Mouse (Mus musculus): ENCODE results near the gene Dock10.

The Dock10 gene

DNA sequence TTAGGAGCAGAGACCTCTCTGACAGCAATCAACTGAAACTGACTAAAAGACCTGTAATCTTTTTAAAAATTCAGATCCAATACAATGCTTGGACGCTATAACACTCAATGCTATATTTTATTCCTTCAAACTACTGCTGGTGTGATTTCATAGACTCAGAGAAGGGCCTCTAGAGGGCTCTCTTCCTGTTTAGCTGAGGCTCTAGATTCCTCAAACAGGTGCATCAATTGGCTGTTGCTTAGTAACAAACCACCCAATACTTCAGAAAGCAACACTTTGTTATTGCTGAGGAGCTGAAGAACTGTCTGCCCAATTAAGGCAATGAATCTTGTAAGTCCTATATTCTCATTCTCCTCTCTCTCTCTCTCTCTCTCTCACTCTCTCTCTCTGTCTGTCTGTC, 30.1 kb downstream of the Dock10 start:
- DNase-seq (ENCODE audit: low spot score in 2 of 2), result no peak

DNA sequence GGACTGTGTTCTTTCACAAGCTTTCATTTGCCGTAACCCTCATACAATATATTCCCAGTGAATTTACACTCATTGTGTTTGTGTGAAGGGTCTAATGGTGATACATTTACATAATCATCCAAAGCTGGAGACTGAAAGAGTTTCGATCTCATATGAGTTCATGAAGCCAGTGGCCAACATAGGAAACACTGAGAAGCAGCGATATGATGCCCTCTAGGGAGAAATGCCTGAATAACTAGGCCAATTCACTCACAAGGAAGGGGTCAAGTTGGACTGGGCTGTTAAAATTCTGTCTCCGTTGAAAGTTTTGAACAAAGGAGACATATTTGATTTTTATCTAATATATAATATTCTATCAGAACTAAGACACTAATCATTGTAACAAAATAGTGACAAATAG, 30.9 kb downstream of the Dock10 start:
- no peak for DNase-seq (ENCODE audit: low spot score in 2 of 2)

DNA sequence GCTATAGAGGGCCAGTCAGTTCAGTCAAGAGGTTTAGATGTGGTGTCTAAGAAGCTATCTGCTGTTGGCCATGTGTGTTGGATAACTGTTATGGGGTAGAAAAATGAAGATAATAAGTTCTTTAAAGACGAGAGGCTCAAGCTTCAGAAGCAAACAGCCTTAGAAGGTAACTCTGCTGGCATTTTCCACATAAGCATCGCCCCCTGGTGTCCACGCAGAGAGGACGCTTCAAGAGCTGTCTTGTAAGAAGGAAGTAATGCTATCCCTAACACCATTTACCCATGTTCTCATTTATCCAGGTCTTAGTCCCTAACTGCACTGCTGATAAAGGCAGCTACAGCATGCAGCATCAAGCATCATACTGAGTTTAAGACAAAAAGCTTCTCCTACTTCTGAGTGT, 35.7 kb downstream of the Dock10 start:
- peak in 1 of 2 experiments; percentile 18 for DNase-seq (ENCODE audit: low spot score in 2 of 2)

DNA sequence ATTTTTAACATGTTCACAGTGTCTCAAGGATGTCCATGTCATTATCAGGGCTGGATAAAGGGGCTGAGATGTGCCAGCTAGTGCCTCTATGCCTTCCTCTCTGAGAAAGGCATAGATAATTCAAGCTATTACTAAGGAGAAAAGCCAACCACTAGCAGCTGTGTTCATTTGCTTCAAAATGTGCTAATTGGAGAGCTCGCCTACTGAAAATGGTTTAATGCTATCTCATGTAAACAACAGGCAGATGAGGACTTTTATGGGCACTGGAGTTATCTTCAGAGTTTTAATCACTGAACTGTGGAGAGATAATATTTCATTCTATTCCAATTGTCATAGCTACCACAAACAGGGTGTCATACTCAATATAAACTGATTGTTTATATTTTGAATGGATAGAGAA, 36.3 kb downstream of the Dock10 start:
- no peak for DNase-seq (ENCODE audit: low spot score in 2 of 2)

DNA sequence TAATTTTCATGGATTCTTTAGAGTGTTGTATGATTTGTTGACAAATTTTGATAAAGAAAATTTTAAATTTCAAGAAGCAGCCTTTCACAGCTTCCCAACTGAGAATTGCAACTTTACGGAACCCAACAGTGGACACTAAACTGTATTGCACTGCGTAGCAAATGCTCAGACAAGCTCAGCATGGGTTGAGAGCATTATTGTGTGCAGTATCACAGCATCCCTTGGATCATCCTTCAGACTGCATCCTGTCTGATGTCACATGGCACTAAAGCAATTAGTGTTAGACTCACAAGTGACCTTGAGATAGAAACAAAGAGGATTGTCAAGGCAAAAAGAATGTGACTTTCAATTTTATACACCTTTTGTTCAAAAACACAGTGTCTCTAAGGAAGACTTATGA, 37.1 kb downstream of the Dock10 start:
- DNase-seq (ENCODE audit: low spot score in 2 of 2), result no peak

DNA sequence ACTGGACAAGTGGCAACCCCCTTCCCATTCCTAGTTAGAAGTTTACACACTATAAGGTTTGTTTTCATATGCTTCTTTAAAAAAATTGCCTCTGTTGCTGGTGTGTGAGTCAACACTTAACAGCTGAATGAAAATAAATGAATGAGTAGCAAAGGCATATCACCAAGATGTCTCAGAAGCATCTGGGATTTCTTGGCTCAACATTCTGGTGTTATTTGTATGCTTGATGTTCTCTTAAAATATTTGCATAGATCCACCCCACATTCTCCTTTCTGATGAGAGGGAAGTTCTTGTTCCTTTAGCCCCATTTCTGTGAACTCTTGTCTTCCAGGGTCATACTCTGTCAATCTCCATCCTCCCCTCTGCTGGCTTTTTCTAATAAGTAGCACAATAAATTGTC, 38.2 kb downstream of the Dock10 start:
- no peak for DNase-seq (ENCODE audit: low spot score in 2 of 2)

DNA sequence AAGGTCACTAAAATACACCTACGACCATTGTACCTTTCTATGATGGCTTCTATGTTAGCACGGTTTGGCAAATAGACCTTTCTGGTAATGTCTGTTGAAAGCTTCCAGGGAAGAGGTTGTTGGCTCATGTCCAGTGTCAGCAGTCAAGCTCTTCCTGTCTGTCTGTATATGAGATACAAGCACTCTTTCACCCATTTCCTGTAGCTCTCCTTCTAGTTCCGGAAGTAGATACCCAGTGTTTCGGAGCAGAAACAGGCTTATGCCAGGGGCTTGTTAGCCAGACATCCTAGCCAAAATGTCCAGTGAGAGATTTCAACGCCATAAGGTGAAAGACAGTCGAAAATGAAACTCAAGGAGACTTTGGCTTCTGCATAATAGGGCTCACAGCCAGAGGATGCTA, 38.9 kb downstream of the Dock10 start:
- DNase-seq (ENCODE audit: low spot score in 2 of 2), result no peak

DNA sequence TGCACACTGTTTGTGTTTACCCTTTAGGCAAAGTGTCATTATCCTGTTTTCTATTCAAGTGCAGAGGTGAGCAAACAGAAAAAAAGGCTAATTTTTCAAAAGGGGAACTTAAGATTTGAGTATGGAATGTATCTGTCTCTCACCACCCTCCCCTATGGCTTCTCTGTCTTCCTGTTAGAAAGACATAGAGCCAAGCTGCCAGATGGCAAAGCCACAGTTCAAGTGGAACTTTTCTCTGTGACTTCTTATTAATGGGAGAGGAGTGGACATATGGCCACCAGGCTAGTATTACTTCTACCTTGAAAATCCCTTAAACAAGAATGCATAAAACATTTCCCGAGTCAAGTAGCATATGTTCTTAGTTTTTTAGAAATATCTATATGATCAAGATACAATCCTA, 39.7 kb downstream of the Dock10 start:
- no peak for DNase-seq (ENCODE audit: low spot score in 2 of 2)

DNA sequence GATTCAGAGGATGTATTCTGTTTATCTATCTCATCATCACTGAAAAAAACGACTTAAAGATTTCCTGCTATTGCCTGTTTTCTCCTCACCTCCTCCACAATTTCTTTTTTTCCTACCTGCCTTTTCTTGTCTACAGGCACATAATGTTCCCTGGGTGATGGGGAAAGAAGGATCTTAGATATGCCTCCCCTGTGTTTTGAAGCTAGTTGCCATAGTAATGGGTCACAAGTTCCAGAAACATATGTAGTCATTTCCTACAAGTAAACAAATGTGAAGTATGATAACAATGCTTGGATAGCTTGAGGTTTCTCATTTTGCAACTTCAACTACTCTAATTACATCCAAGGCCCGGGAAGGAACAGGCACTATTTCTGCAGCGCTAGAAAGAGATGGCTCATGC, 42.4 kb downstream of the Dock10 start:
- DNase-seq (ENCODE audit: low spot score in 2 of 2), result no peak

DNA sequence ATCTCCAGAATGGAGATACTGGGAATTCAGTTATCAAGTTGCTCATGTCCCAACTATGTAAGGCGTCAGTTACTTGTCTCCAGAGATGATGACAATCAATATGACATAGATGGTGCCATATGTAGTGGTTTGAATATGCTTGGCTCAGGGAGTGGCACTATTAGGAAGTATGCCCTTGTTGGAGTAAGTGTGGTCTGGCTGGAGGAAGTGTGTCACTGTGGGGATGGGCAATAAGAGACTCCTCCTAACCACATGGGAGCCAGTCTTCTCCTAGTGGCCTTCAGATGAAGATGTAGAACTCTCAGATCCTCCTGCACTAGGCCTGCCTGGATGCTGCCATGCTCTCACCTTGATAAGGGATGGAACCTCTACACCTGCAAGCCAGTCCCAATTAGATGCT, 44.4 kb downstream of the Dock10 start:
- DNase-seq (ENCODE audit: low spot score in 2 of 2), result no peak

DNA sequence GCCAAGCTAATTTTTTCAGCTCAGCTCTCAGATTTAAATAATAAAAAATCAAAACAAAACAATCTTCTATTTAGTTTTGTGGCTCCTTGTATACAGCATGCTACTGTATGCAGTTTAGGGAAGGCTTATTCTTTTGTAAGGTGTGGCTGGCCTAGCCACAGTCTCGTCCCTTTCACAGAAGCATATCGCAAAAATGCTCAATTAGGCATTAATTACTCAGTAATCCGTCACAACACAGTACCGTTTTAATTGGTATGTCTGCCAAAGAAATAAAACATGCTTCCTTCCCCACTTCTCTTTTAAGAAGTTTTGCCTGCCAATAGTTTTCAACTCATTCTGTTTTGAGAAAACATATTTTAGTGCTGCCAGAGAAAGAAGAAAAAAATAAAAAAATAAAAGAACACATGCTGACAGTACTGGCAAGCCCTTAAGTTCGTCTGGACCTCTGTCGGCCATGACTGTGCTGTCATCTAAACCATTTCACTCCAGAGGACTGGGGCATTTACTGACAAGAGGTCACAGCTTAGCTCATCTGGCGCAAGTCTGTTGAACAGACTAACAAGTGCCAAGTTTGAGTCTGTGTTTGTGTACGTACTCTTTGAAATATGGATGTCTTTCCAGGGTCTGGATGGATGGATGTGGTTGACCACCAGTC, 47.6 kb downstream of the Dock10 start:
- DNase-seq (ENCODE audit: low spot score in 2 of 2), result no peak

DNA sequence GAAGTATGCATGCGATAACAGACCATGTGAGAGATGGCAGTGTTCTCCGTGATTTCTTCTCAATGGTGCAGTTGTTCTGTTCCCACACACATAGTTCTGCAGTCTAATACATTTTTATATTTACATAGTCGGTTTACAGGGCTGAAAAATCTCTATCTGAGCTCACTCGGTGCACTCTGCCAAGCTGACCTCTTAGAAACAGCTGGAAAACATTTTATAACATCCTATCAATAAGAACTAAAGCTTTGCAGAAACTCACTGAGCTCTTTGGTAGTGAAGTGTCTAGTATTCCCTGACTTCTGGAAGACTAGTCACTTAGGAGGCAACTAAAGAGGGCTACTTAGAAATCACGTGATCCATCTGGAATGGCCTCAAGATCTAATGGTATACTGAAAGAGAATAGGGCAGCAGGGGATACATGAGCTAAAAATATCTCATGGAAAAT, 48.2 kb downstream of the Dock10 start:
- no peak for DNase-seq (ENCODE audit: low spot score in 2 of 2)

DNA sequence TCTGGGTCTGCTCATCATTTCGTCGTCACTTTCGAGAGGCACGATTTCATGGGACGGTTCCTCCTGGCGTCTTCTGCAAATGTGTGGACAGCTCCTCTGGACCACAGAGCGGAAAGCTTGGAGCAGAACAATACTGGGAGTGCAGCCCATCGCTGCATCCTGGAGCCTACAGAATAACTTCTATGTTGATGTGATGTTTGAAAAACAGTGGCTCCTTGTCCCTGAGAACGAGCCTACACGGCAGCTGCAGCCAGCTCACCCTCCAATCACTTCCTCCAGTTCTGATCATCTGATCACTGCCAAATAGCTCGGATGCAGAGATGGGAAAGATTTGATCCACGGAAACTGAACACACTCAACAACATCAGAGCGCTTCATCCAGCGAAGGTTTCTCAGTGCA, 49.0 kb downstream of the Dock10 start:
- peak in 1 of 2 experiments; percentile 7 for DNase-seq (ENCODE audit: low spot score in 2 of 2)

DNA sequence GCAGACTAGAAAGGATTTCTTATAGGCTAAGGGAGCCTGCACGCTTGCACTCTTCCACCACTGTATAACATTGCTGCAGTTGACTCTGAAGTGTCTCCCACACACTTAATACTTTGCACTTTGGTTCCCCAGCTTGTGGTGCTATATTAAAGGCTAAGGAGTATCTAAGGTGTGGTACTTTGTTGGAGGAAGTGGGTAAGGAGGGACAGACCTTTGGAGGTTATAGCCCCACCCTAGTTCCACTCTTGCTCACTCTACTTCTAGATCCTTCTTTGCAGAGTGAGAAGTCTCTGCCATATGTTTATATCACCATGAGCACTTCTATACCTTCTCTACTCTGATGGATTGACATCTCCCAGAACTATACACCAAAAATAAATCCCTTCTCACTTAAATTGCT, 55.0 kb downstream of the Dock10 start:
- no peak for DNase-seq (ENCODE audit: low spot score in 2 of 2)

DNA sequence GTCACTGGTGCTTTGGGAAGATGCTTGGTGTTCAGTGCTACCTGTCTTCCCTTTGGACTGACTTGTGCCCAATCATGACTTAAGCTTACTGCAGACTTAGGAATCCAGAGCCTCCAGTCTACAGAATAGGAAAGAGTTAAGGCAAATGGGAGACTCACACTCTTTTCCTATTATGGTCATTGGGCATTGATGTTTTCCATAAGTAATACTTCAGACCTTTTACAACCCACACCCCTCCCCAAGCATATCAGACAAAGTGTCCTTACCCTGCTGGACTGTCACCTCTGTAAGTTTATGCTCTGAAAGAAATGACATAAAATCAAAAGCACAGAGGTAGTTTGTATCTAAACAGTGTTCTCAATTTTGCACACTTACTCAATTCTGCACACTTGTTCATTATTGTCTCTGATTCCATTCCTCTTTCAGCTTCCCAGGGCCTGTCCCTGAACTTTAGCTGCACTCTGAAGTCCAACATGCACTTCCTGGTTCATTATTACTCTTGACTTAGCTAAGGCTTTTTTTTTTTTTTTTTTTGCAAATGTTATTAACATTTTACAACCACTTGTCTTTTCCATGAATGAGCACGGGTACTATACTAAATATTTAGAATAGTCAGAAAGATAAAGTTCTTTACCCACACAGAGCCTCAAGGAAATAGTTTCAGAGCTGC, 82.2 kb downstream of the Dock10 start:
- DNase-seq (ENCODE audit: low spot score in 2 of 2), result no peak

DNA sequence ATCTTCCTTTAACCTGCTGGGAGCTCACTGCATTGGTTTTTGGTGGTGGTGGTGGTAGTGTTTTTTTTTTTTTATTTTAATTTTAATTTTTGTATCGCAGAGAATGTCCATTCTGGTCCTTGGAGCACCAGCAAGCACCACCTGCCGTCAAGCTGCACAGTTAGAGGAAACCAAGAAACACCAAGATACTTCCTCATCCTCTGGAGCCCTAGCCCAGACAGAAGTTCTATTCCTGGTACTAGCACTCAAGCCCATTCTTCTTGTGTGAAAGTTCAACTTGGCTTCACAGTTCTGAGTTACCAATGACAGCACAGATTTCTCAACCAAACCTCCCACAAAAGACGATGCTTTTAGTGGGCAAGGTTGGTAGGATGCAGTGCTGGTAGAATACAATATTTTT, 86.6 kb downstream of the Dock10 start:
- DNase-seq (ENCODE audit: low spot score in 2 of 2), result no peak

DNA sequence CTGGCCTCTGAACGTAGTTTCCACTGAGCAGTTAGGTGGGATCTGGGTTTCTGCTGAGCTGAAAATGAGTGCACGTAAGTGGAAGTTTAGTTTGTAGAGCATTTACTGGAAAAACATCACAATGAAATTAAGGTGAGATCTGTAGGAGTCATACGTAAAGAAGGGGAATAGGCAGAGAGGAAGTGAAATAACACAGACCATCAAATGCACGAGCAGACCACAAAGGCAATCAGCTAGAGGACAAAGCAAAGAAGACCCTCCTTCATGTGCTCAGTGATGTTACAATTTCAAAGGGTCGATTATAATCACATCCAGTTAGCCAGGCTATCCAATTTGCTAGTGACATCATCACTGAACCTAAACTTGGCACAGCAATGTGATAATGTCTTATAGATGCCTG, 87.3 kb downstream of the Dock10 start:
- DNase-seq (ENCODE audit: low spot score in 2 of 2), result no peak

DNA sequence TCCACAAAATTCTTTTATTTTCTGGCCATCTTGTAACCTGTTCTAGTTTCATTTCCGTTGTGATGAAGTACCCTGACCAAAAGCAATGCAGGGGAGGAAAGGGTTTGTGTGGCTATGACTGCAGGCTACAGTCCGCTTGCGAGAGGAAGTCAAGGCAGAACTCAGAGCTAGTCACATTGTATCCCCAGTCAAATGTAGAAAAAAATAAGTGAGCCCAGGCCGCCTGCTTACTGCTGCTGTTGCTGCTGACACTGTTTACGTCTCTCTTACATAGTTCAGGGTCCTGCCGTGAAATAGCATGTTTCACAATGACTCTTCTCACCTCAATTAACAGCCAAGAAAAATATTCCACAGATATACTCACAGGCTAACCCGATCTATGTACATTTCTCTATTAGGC, 87.9 kb downstream of the Dock10 start:
- no peak for DNase-seq (ENCODE audit: low spot score in 2 of 2)

DNA sequence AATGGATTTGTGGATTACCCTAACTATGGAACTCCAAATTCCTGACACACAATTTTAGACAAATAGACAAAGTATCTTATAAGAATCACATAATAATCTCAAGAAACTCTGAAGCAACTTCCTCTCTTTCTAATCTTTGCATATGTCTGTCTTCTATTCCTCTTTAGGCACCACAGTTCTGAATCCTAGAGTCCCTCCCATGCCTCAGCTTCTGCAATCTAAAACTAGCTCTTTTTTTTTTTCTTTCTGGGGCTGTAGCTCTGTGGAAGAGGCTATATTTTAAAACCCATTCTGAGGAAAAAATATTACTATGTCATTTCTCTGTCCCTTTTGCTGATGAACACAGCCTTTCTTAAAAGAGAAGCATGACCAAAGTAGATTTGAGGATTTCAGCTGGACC, 92.6 kb downstream of the Dock10 start:
- DNase-seq (ENCODE audit: low spot score in 2 of 2), result no peak

DNA sequence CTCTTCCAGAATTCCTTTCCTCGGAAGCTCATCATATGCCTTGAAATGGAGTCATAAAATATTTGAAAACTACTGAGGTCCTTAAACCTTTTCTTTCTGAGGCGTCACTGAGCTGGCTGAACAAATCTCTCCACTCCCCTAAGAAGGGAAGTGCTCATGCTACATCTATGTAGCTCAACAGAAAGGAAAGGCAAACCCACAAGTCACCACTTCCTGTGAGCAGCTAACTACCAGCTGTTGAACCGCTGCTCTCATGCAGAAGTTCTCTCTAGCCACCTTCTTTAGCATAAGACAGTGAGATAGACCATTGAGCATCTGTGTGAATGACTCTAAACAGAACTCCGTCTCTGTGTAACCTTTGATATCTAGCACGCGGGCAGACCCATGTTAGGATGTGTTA, 93.2 kb downstream of the Dock10 start:
- DNase-seq (ENCODE audit: low spot score in 2 of 2), result no peak

DNA sequence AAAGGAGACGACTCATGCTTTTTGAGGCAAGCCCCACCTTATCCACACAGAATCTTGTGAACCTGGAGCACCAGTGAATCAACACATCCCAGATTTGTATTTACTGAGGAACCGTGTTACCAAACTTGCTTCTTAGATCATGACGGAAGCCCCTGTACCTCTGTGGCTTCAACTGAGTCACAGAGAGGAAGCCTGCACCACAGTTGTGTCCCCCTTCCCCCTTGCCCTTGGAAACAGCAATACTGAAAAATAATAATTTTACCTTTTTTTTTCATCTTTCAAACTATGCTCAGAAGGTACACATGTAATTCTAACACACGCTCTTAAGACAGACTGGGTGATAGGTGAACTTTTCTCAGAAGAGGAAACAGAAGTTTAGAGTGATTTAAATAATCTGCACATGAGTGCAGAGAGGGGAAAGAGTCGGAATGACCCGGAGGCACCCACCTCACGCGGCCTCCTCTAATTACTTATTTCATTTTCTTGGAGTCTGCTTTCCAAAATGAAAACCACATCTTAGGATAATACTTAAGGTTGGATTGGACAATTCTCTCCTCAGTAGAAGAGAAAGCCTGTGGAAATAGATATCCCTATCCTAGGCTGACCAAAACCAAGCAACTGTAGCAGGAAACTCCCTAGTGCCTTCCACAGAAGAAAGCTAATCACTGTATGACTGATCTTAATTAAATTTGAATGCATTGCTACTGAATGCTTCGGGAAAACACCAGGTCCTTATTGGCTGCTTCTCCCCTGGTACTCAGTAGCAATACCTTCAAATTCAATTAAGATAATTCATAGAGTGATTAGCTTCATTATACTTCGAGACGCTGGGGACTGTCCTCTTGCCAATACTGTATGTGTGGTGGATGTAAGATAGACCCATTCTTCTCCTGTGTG, 96.6 kb downstream of the Dock10 start:
- no peak for DNase-seq (ENCODE audit: low spot score in 2 of 2)

DNA sequence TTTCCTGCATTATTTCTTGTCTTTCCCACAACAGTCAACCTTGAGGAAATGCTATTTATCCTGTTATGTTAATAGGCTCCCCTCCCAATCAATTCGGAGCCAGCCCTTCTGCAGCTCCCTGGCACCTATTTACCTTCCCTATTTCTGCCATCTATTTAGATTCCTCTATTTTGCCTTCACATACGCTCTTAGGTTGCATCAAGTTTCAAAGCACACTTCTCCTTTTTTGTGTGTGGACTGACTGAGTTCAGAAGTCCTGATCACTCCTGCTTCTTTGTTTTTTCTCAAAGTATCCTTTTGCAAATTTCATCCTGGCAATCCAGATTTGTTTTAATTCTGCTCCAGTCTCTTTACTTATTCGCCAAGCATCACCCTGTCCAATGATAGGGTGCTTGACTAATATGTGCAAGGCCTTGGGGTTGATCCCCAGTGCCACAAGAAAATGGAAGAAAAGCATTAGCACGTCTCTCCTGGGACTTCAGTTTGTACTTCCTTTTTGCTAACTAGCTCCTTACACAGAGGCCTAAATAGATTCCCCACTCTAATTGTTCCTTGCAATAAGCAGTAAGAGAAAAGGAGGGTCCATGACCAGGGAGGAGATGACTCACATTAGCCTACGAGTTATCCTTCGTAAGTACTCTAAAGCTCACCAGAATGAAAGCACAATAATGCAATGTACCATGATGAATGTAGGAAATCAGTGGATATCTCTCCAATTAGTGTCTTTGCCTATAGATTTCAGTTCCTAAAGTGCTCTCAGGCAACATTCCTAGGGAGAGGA, 98.7 kb downstream of the Dock10 start:
- no peak for DNase-seq (ENCODE audit: low spot score in 2 of 2)
